Mouse (Mus musculus) stomach, postnatal 0 days (tissue): ENCODE results near the gene Klf3.

Experiments
- CTCF ChIP-seq: IDR thresholded peaks from 2 replicates; pipeline ENCODE4 v1.5.1; 2016; ENCODE audit warnings: antibody characterized with exemption, low read depth, mild to moderate bottlenecking, moderate library complexity
- EP300 ChIP-seq: optimal IDR thresholded peaks from 2 replicates; pipeline ENCODE3; 2016; ENCODE audit warnings: antibody characterized with exemption

- TF ChIP-seq CTCF (no peak), EP300 (no peak)
Observed at GRCm38 (mm10) chr5:64764452-64764851, 38.7 kb upstream of the Klf3 start.
